Mouse (Mus musculus): ENCODE data around the gene Tiparp. TPM values are rescaled to one million over a fixed set of nuclear protein-coding genes. Genes with fewer than 3 reads are reported as not detected.

Gene Tiparp
- polyA plus RNA-seq (2015; fragmentation: Nextera tagmentation; extraction: Ambion mirVana): 14.3 and 15.8 TPM in 2 replicates

GRCm38 (mm10) chr3:65527691-65528601, at the start of gene Tiparp:
Gene Tiparp (plus strand): TSS chr3:65528410.

Other genes starting within 250 kb of the Tiparp start
- 149 and 155 TPM in 2 replicates for gene Ssr3, start 135.8 kb upstream of the Tiparp start, polyA plus RNA-seq (2015; fragmentation: Nextera tagmentation; extraction: Ambion mirVana)
- gene Lekr1, start 137.8 kb downstream of the Tiparp start, polyA plus RNA-seq (2015; fragmentation: Nextera tagmentation; extraction: Ambion mirVana): 1.7 and 2.9 TPM in 2 replicates